Mouse (Mus musculus) kidney, postnatal 0 days (tissue): ENCODE data around the gene Cdrt4. TPM values are rescaled to one million over a fixed set of nuclear protein-coding genes. Genes with fewer than 3 reads are reported as not detected.
A peak's percentile ranks its signal among the peaks of the same experiment; 100 is the strongest.

Source experiments
- ATAC-seq: fragments of 200-750 bp; cut with Nextera tagmentation; replicated peaks from 2 replicates; pipeline ENCODE4 v1.8.0; 2017; ENCODE audit warnings: low read depth, moderate number of reproducible peaks, moderate TSS enrichment, moderate library complexity; ENCODE audit not compliant: low FRiP score
- DNase-seq: peaks from one replicate; pipeline ENCODE4 v3.0.0-alpha.2; 2016; ENCODE audit warnings: low spot score
- H3K27ac ChIP-seq: fragments of 300-500 bp; sonication (generic); 2 replicates; pipeline ENCODE4 v1.5.1; 2014; ENCODE audit warnings: mild to moderate bottlenecking
- H3K27me3 ChIP-seq: fragments of 300-500 bp; sonication (generic); 2 replicates; pipeline ENCODE4 v1.6.1; 2014; ENCODE audit warnings: low read length, mixed read lengths; ENCODE audit not compliant: insufficient read depth
- H3K36me3 ChIP-seq: fragments of 300-500 bp; sonication (generic); 2 replicates; pipeline ENCODE4 v1.6.1; 2014; ENCODE audit warnings: low read length, mixed read lengths; ENCODE audit not compliant: insufficient read depth
- H3K4me1 ChIP-seq: fragments of 300-500 bp; sonication (generic); replicated peaks from 2 replicates; pipeline ENCODE4 v1.6.1; 2014; ENCODE audit warnings: antibody characterized with exemption, low read length, mixed read lengths; ENCODE audit not compliant: insufficient read depth
- H3K4me2 ChIP-seq: fragments of 300-500 bp; sonication (generic); 2 replicates; pipeline ENCODE4 v1.6.1; 2014; ENCODE audit warnings: mild to moderate bottlenecking, low read length, moderate library complexity, mixed read lengths
- H3K4me3 ChIP-seq: fragments of 300-500 bp; sonication (generic); replicated peaks from 2 replicates; pipeline ENCODE4 v1.5.1; 2014; ENCODE audit warnings: low read depth, low read length
- H3K9ac ChIP-seq: fragments of 300-500 bp; sonication (generic); 2 replicates; pipeline ENCODE4 v1.6.1; 2014; ENCODE audit warnings: low read depth, low read length
- H3K9me3 ChIP-seq: fragments of 300-500 bp; sonication (generic); replicated peaks from 2 replicates; pipeline ENCODE4 v1.6.1; 2016; ENCODE audit warnings: low read length, inconsistent platforms, mixed read lengths
- CTCF ChIP-seq: IDR thresholded peaks from 2 replicates; pipeline ENCODE4 v1.5.1; 2016; ENCODE audit warnings: antibody characterized with exemption, low read depth, mild to moderate bottlenecking, moderate library complexity
- WGBS: fragments of 180-500 bp; shearing (Covaris S2); extraction: QIAGEN DNeasy Blood & Tissue Kit; methylation state at CpG from one replicate; pipeline ENCODE4 v1.1.7; 2014; 5-methylcytosine and 5-hydroxymethylcytosine counted together
- polyA plus RNA-seq: library from polyadenylated mRNA; unstranded; fragments of >200 nt; fragmentation: Nextera tagmentation; extraction: Ambion mirVana; gene quantifications from 2 replicates; pipeline ENCODE4 v1.2.1, GENCODE M21; 2015

The Cdrt4 gene
- polyA plus RNA-seq, 1 experiment from 2014 or later, result 0.17 TPM

GRCm38 (mm10) chr11:63024136-63024535, 73.1 kb downstream of the Cdrt4 start:
- H3K9me3 ChIP-seq, result no peaks in the 10 kb centered on the region
- no peak overlapping the region for H3K9ac ChIP-seq
- no peak for TF ChIP-seq CTCF
- ATAC-seq (no peak), DNase-seq (peak; percentile 78)
- no peaks in the 10 kb centered on the region for H3K27me3 ChIP-seq
- H3K36me3 ChIP-seq, result no peaks in the 10 kb centered on the region
- WGBS, result 44% methylated on average over 2 of the region's 2 CpGs
- no peak overlapping the region for H3K4me2 ChIP-seq
- no peak overlapping the region for H3K4me3 ChIP-seq
- peak overlapping the region; percentile 50; the same call in 1 of the 2 replicates for H3K27ac ChIP-seq
- H3K4me1 ChIP-seq, result peaks cover 6% of the 10 kb centered on the region; the same call in 1 of the 2 replicates

GRCm38 (mm10) chr11:63025476-63025875, 74.5 kb downstream of the Cdrt4 start:
- Histone ChIP-seq H3K4me1 (peaks cover 6% of the 10 kb centered on the region; the same call in 1 of the 2 replicates), H3K9me3 (no peaks in the 10 kb centered on the region), H3K4me3 (no peak overlapping the region), H3K27ac (no peak overlapping the region), H3K27me3 (no peaks in the 10 kb centered on the region), H3K36me3 (no peaks in the 10 kb centered on the region), H3K9ac (no peak overlapping the region), H3K4me2 (no peak overlapping the region)
- ATAC-seq (no peak), DNase-seq (peak; percentile 72)
- TF ChIP-seq CTCF, result no peak
- 76% methylated on average over 6 of the region's 6 CpGs for WGBS

- Histone ChIP-seq H3K9me3 (no peaks in the 10 kb centered on the region), H3K4me3 (no peak overlapping the region), H3K27ac (no peak overlapping the region), H3K4me1 (peaks cover 4% of the 10 kb centered on the region; the same call in 1 of the 2 replicates), H3K9ac (no peak overlapping the region), H3K27me3 (no peaks in the 10 kb centered on the region), H3K36me3 (no peaks in the 10 kb centered on the region), H3K4me2 (no peak overlapping the region)
- 80% methylated on average over 9 of the region's 9 CpGs for WGBS
- DNase-seq (no peak), ATAC-seq (no peak)
- no peak for TF ChIP-seq CTCF
Measured at GRCm38 (mm10) chr11:63026651-63027141, 75.7 kb downstream of the Cdrt4 start.

GRCm38 (mm10) chr11:63028131-63028530, 77.1 kb downstream of the Cdrt4 start:
- ATAC-seq, result no peak
- Histone ChIP-seq H3K4me3 (no peak overlapping the region), H3K4me2 (no peak overlapping the region), H3K36me3 (no peaks in the 10 kb centered on the region), H3K27me3 (no peaks in the 10 kb centered on the region), H3K27ac (no peak overlapping the region), H3K9ac (no peak overlapping the region), H3K4me1 (peaks cover 4% of the 10 kb centered on the region; the same call in 1 of the 2 replicates), H3K9me3 (no peaks in the 10 kb centered on the region)
- TF ChIP-seq CTCF, result no peak
- DNase-seq, result no peak
- 86% methylated on average over 3 of the region's 3 CpGs for WGBS

GRCm38 (mm10) chr11:63029148-63029714, 78.2 kb downstream of the Cdrt4 start:
- H3K4me1 ChIP-seq, result peaks cover 1% of the 10 kb centered on the region; the same call in 1 of the 2 replicates
- H3K9me3 ChIP-seq, result no peaks in the 10 kb centered on the region
- H3K9ac ChIP-seq, result no peak overlapping the region
- H3K27me3 ChIP-seq, result no peaks in the 10 kb centered on the region
- H3K4me3 ChIP-seq, result no peak overlapping the region
- no peak overlapping the region for H3K27ac ChIP-seq
- TF ChIP-seq CTCF, result no peak
- no peak overlapping the region for H3K4me2 ChIP-seq
- 40% methylated on average over 4 of the region's 4 CpGs for WGBS
- no peaks in the 10 kb centered on the region for H3K36me3 ChIP-seq
- ATAC-seq, result no peak; the same call in 1 of the 2 replicates
- peak; percentile 57 for DNase-seq

- no peak overlapping the region for H3K27ac ChIP-seq
- ATAC-seq, result no peak
- no peaks in the 10 kb centered on the region for H3K36me3 ChIP-seq
- H3K9ac ChIP-seq, result no peak overlapping the region
- no peak for TF ChIP-seq CTCF
- WGBS, result 74% methylated on average over 6 of the region's 6 CpGs
- H3K4me2 ChIP-seq, result no peak overlapping the region
- no peaks in the 10 kb centered on the region; the same call in 1 of the 2 replicates for H3K4me1 ChIP-seq
- no peaks in the 10 kb centered on the region for H3K27me3 ChIP-seq
- no peaks in the 10 kb centered on the region for H3K9me3 ChIP-seq
- DNase-seq, result no peak
- no peak overlapping the region for H3K4me3 ChIP-seq
Measured at GRCm38 (mm10) chr11:63029721-63030120, 78.7 kb downstream of the Cdrt4 start.
